Mouse (Mus musculus): Measurements from ENCODE around the gene Btbd19. TPM values are rescaled to one million over a fixed set of nuclear protein-coding genes. Genes with fewer than 3 reads are reported as not detected.

Btbd19 gene
- polyA plus RNA-seq, 1 experiment from 2014 or later = 5.5 TPM

DNA sequence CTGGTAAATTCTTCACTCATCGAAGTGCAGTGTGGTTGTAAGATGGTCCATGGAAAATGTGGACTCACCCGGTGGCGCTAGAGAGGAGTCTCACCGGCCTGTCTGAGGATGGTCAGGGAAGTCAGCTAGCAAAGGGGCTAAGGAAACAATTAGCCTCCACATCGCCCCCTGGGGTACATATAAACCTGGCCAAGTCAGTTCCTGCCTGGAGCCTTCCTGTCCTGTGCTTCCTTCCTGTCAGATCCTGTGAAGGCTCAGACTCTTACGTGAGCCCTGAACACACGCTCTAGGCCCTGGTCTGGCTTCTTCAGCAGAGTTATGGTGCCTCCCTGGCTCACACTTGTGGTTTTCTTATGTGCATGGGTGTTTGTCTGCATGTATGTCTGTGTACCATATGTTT is 24.3 kb downstream of the Btbd19 start:
- Histone ChIP-seq H3K27ac (peak overlapping the region; percentile 32; the same call in 1 of the 2 replicates), H3K27me3 (ENCODE audit: low read depth, poor library complexity, severe bottlenecking) (no peaks in the 10 kb centered on the region), H3K9me3 (replicated peaks) (no peaks in the 10 kb centered on the region), H3K4me1 (peaks cover 34% of the 10 kb centered on the region), H3K4me3 (no peak overlapping the region), H3K36me3 (peaks cover 50% of the 10 kb centered on the region)
- DNase-seq (ENCODE audit: low spot score) = no peak
- WGBS = 48% methylated on average over 7 of the region's 7 CpGs

GRCm38 (mm10) chr4:117100036-117100435 is 25.5 kb downstream of the Btbd19 start:
- WGBS = 79% methylated on average over 4 of the region's 4 CpGs

GRCm38 (mm10) chr4:117098764-117099036 is 26.8 kb downstream of the Btbd19 start:
- H3K4me3 ChIP-seq = no peak overlapping the region
- DNase-seq (ENCODE audit: low spot score) = no peak
- WGBS = 95% methylated on average over 2 of the region's 2 CpGs
- H3K27ac ChIP-seq = peak overlapping the region; percentile 58; the same call in 1 of the 2 replicates
- peaks cover 53% of the 10 kb centered on the region for H3K4me1 ChIP-seq
- H3K36me3 ChIP-seq = peaks cover 28% of the 10 kb centered on the region
- no peaks in the 10 kb centered on the region for H3K9me3 ChIP-seq (replicated peaks)
- no peaks in the 10 kb centered on the region for H3K27me3 ChIP-seq (ENCODE audit: low read depth, poor library complexity, severe bottlenecking)

More at GRCm38 (mm10) chr4:117100036-117100435, 25.5 kb downstream of the Btbd19 start:
- Histone ChIP-seq H3K27ac (no peak overlapping the region), H3K9me3 (replicated peaks) (no peaks in the 10 kb centered on the region), H3K27me3 (ENCODE audit: low read depth, poor library complexity, severe bottlenecking) (no peaks in the 10 kb centered on the region), H3K36me3 (peaks cover 41% of the 10 kb centered on the region), H3K4me3 (no peak overlapping the region), H3K4me1 (peaks cover 46% of the 10 kb centered on the region)
- no peak for DNase-seq (ENCODE audit: low spot score)

- Histone ChIP-seq H3K9me3 (replicated peaks) (no peaks in the 10 kb centered on the region), H3K27ac (peak overlapping the region; percentile 58), H3K4me1 (peaks cover 53% of the 10 kb centered on the region), H3K27me3 (ENCODE audit: low read depth, poor library complexity, severe bottlenecking) (no peaks in the 10 kb centered on the region), H3K4me3 (peak overlapping the region; percentile 77; the same call in 1 of the 2 replicates), H3K36me3 (peaks cover 28% of the 10 kb centered on the region)
- WGBS = 74% methylated on average over 8 of the region's 8 CpGs
- no peak for DNase-seq (ENCODE audit: low spot score)
Measured at GRCm38 (mm10) chr4:117097969-117098763, 27.4 kb downstream of the Btbd19 start.

GRCm38 (mm10) chr4:117096666-117097065 is 28.9 kb downstream of the Btbd19 start:
- Histone ChIP-seq H3K9me3 (replicated peaks) (no peaks in the 10 kb centered on the region), H3K4me3 (peak overlapping the region; percentile 77), H3K36me3 (peaks cover 19% of the 10 kb centered on the region), H3K27me3 (ENCODE audit: low read depth, poor library complexity, severe bottlenecking) (no peaks in the 10 kb centered on the region), H3K27ac (peak overlapping the region; percentile 91), H3K4me1 (peaks cover 51% of the 10 kb centered on the region)
- no peak for DNase-seq (ENCODE audit: low spot score)
- WGBS = 22% methylated on average over 5 of the region's 5 CpGs

- Histone ChIP-seq H3K9me3 (replicated peaks) (no peaks in the 10 kb centered on the region), H3K36me3 (peaks cover 11% of the 10 kb centered on the region), H3K27me3 (ENCODE audit: low read depth, poor library complexity, severe bottlenecking) (no peaks in the 10 kb centered on the region), H3K4me1 (peaks cover 45% of the 10 kb centered on the region), H3K4me3 (peak within 1 kb of the TSS; percentile 77), H3K27ac (peak within 1 kb of the TSS; percentile 91)
- under 1% methylated on average over 50 of the region's 50 CpGs for WGBS
- peak; percentile 95 for DNase-seq (ENCODE audit: low spot score)
Measured at GRCm38 (mm10) chr4:117095551-117096452, 29.7 kb downstream of the Btbd19 start, which contains the start of gene Ptch2. Ptch2 (plus strand) TSS chr4:117096075.

GRCm38 (mm10) chr4:117094626-117095361 is 30.7 kb downstream of the Btbd19 start:
- WGBS = 77% methylated on average over 3 of the region's 3 CpGs

GRCm38 (mm10) chr4:117090586-117090985 is 34.9 kb downstream of the Btbd19 start:
- Histone ChIP-seq H3K27ac (no peak overlapping the region), H3K27me3 (ENCODE audit: low read depth, poor library complexity, severe bottlenecking) (no peaks in the 10 kb centered on the region), H3K36me3 (peaks cover 25% of the 10 kb centered on the region), H3K9me3 (replicated peaks) (no peaks in the 10 kb centered on the region), H3K4me3 (no peak overlapping the region), H3K4me1 (peaks cover 13% of the 10 kb centered on the region)
- no peak for DNase-seq (ENCODE audit: low spot score)
- 79% methylated on average over 7 of the region's 7 CpGs for WGBS

More at GRCm38 (mm10) chr4:117094626-117095361, 30.7 kb downstream of the Btbd19 start:
- Histone ChIP-seq H3K4me3 (peak overlapping the region; percentile 77; the same call in 1 of the 2 replicates), H3K36me3 (peaks cover 3% of the 10 kb centered on the region), H3K9me3 (replicated peaks) (no peaks in the 10 kb centered on the region), H3K27me3 (ENCODE audit: low read depth, poor library complexity, severe bottlenecking) (no peaks in the 10 kb centered on the region), H3K27ac (peak overlapping the region; percentile 91), H3K4me1 (peaks cover 45% of the 10 kb centered on the region)
- DNase-seq (ENCODE audit: low spot score) = no peak

GRCm38 (mm10) chr4:117087948-117088640 is 37.4 kb downstream of the Btbd19 start:
- Histone ChIP-seq H3K27me3 (ENCODE audit: low read depth, poor library complexity, severe bottlenecking) (no peaks in the 10 kb centered on the region), H3K36me3 (peaks cover 43% of the 10 kb centered on the region), H3K4me1 (no peaks in the 10 kb centered on the region), H3K9me3 (replicated peaks) (no peaks in the 10 kb centered on the region), H3K4me3 (no peak overlapping the region), H3K27ac (no peak overlapping the region)
- DNase-seq (ENCODE audit: low spot score) = no peak
- 72% methylated on average over 7 of the region's 7 CpGs for WGBS

DNA sequence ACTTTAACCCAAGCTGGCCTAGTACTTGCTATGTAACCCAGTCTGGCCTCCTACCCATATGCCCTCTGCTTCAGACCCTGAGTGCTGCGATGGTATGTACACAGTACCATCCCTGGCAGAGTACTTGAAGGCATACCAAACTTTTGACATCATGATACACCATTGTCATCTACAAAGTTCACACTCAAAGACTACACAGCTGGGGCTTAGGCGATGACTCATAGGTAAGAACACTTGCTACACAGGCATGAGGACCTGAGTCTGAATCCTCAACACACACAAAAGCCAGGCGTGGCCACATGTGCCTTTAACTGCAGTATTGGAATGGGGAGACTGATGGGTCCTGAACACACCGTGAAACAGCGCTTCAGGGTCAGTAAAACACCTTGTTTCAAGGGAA is 54.3 kb downstream of the Btbd19 start:
- 95% methylated on average over 5 of the region's 5 CpGs for WGBS
- Histone ChIP-seq H3K4me1 (no peaks in the 10 kb centered on the region), H3K4me3 (no peak overlapping the region), H3K36me3 (peaks cover 92% of the 10 kb centered on the region), H3K9me3 (replicated peaks) (no peaks in the 10 kb centered on the region), H3K27ac (no peak overlapping the region), H3K27me3 (ENCODE audit: low read depth, poor library complexity, severe bottlenecking) (no peaks in the 10 kb centered on the region)
- DNase-seq (ENCODE audit: low spot score) = no peak

- WGBS = 81% methylated on average over 4 of the region's 4 CpGs
- Histone ChIP-seq H3K36me3 (peaks cover 95% of the 10 kb centered on the region), H3K27me3 (ENCODE audit: low read depth, poor library complexity, severe bottlenecking) (no peaks in the 10 kb centered on the region), H3K4me3 (no peak overlapping the region), H3K27ac (no peak overlapping the region), H3K4me1 (no peaks in the 10 kb centered on the region), H3K9me3 (replicated peaks) (no peaks in the 10 kb centered on the region)
- DNase-seq (ENCODE audit: low spot score) = no peak
Measured at GRCm38 (mm10) chr4:117070624-117071023, 54.9 kb downstream of the Btbd19 start.

GRCm38 (mm10) chr4:117069647-117070046 is 55.9 kb downstream of the Btbd19 start:
- Histone ChIP-seq H3K9me3 (replicated peaks) (no peaks in the 10 kb centered on the region), H3K27ac (no peak overlapping the region), H3K4me1 (no peaks in the 10 kb centered on the region), H3K36me3 (peaks cover 95% of the 10 kb centered on the region), H3K4me3 (no peak overlapping the region), H3K27me3 (ENCODE audit: low read depth, poor library complexity, severe bottlenecking) (no peaks in the 10 kb centered on the region)
- no peak for DNase-seq (ENCODE audit: low spot score)
- WGBS = 88% methylated on average over 1 of the region's 1 CpGs
